Mouse (Mus musculus): ENCODE measurements around the gene Fbxl21. TPM values are rescaled to one million over a fixed set of nuclear protein-coding genes. Genes with fewer than 3 reads are reported as not detected.

Gene Fbxl21
- total RNA-seq (2017) = not detected in 2 replicates

- ATAC-seq (replicated peaks; ENCODE audit: low read depth, poor library complexity, severe bottlenecking) = peak; percentile 97
Observed at GRCm38 (mm10) chr13:56522081-56522820, at the start of gene Fbxl21. Fbxl21 (plus strand) TSS chr13:56522472.

- no peak for ATAC-seq (replicated peaks; ENCODE audit: low read depth, poor library complexity, severe bottlenecking)
Observed at GRCm38 (mm10) chr13:56472661-56473060, 49.6 kb upstream of the Fbxl21 start.

GRCm38 (mm10) chr13:56475363-56475762 lies 46.9 kb upstream of the Fbxl21 start:
- ATAC-seq (replicated peaks; ENCODE audit: low read depth, poor library complexity, severe bottlenecking) = peak; percentile 67

GRCm38 (mm10) chr13:56476790-56477189 lies 45.5 kb upstream of the Fbxl21 start:
- ATAC-seq (replicated peaks; ENCODE audit: low read depth, poor library complexity, severe bottlenecking) = peak; percentile 93

GRCm38 (mm10) chr13:56477271-56477670 lies 45.0 kb upstream of the Fbxl21 start:
- peak; percentile 71 for ATAC-seq (replicated peaks; ENCODE audit: low read depth, poor library complexity, severe bottlenecking)

- no peak for ATAC-seq (replicated peaks; ENCODE audit: low read depth, poor library complexity, severe bottlenecking)
Observed at GRCm38 (mm10) chr13:56478027-56478426, 44.2 kb upstream of the Fbxl21 start.

GRCm38 (mm10) chr13:56482146-56482545 lies 40.1 kb upstream of the Fbxl21 start, which contains the start of gene Il9:
Il9 (minus strand) TSS chr13:56482246.
- ATAC-seq (replicated peaks; ENCODE audit: low read depth, poor library complexity, severe bottlenecking) = no peak

- ATAC-seq (replicated peaks; ENCODE audit: low read depth, poor library complexity, severe bottlenecking) = no peak
Observed at GRCm38 (mm10) chr13:56488012-56488411, 34.3 kb upstream of the Fbxl21 start.

- ATAC-seq (replicated peaks; ENCODE audit: low read depth, poor library complexity, severe bottlenecking) = no peak
Observed at GRCm38 (mm10) chr13:56494440-56494839, 27.8 kb upstream of the Fbxl21 start.

GRCm38 (mm10) chr13:56500132-56500531 lies 22.1 kb upstream of the Fbxl21 start:
- no peak for ATAC-seq (replicated peaks; ENCODE audit: low read depth, poor library complexity, severe bottlenecking)

GRCm38 (mm10) chr13:56500636-56501035 lies 21.6 kb upstream of the Fbxl21 start:
- ATAC-seq (replicated peaks; ENCODE audit: low read depth, poor library complexity, severe bottlenecking) = no peak

GRCm38 (mm10) chr13:56501866-56502420 lies 20.3 kb upstream of the Fbxl21 start:
- 0 out of 2 replicates have a peak, but pooled peaks have one; percentile 22 for ATAC-seq (replicated peaks; ENCODE audit: low read depth, poor library complexity, severe bottlenecking)

- peak; percentile 73 for ATAC-seq (replicated peaks; ENCODE audit: low read depth, poor library complexity, severe bottlenecking)
Observed at GRCm38 (mm10) chr13:56506871-56507496, 15.3 kb upstream of the Fbxl21 start.

- no peak for ATAC-seq (replicated peaks; ENCODE audit: low read depth, poor library complexity, severe bottlenecking)
Observed at GRCm38 (mm10) chr13:56509796-56510195, 12.5 kb upstream of the Fbxl21 start.

- no peak for ATAC-seq (replicated peaks; ENCODE audit: low read depth, poor library complexity, severe bottlenecking)
Observed at GRCm38 (mm10) chr13:56513595-56513994, 8.7 kb upstream of the Fbxl21 start.

- ATAC-seq (replicated peaks; ENCODE audit: low read depth, poor library complexity, severe bottlenecking) = no peak
Observed at GRCm38 (mm10) chr13:56516311-56516710, 6.0 kb upstream of the Fbxl21 start.

GRCm38 (mm10) chr13:56516816-56517215 lies 5.5 kb upstream of the Fbxl21 start:
- ATAC-seq (replicated peaks; ENCODE audit: low read depth, poor library complexity, severe bottlenecking) = no peak

GRCm38 (mm10) chr13:56522821-56523167 lies 522 bp downstream of the Fbxl21 start:
- no peak for ATAC-seq (replicated peaks; ENCODE audit: low read depth, poor library complexity, severe bottlenecking)

- no peak for ATAC-seq (replicated peaks; ENCODE audit: low read depth, poor library complexity, severe bottlenecking)
Observed at GRCm38 (mm10) chr13:56526871-56527270, 4.6 kb downstream of the Fbxl21 start.

GRCm38 (mm10) chr13:56527846-56528245 lies 5.6 kb downstream of the Fbxl21 start:
- ATAC-seq (replicated peaks; ENCODE audit: low read depth, poor library complexity, severe bottlenecking) = no peak

GRCm38 (mm10) chr13:56528281-56528680 lies 6.0 kb downstream of the Fbxl21 start:
- no peak for ATAC-seq (replicated peaks; ENCODE audit: low read depth, poor library complexity, severe bottlenecking)

Measured in common myeloid progenitor, adult 5-6 weeks (primary cell).